Mouse (Mus musculus) embryonic facial prominence, embryonic 13.5 days (tissue): ENCODE results near the gene Calcoco2. TPM values are rescaled to one million over a fixed set of nuclear protein-coding genes. Genes with fewer than 3 reads are reported as not detected.
"Not testable (repeated sequence)": the region's sequence is repeated elsewhere in the genome, so short reads cannot be mapped to it uniquely, and the experiment has no call there.

Experiments used
- ATAC-seq: fragments of 200-750 bp; cut with Nextera tagmentation; 2 replicates; pipeline ENCODE4 v1.8.0; 2017; ENCODE audit warnings: low read depth; ENCODE audit not compliant: insufficient number of reproducible peaks, insufficient read depth, low FRiP score, low TSS enrichment
- H3K27ac ChIP-seq: fragments of 300-500 bp; sonication (generic); 2 replicates; pipeline ENCODE4 v1.5.1; 2015; ENCODE audit warnings: moderate library complexity, mild to moderate bottlenecking, inconsistent platforms
- H3K27me3 ChIP-seq: fragments of 300-500 bp; sonication (generic); 2 replicates; pipeline ENCODE4 v1.6.1; 2015; ENCODE audit warnings: mild to moderate bottlenecking, inconsistent platforms
- H3K36me3 ChIP-seq: fragments of 300-500 bp; sonication (generic); 2 replicates; pipeline ENCODE4 v1.6.1; 2015; ENCODE audit warnings: mild to moderate bottlenecking, inconsistent platforms
- H3K4me1 ChIP-seq: fragments of 300-500 bp; sonication (generic); 2 replicates; pipeline ENCODE4 v1.6.1; 2015; ENCODE audit warnings: inconsistent platforms
- H3K4me2 ChIP-seq: fragments of 300-500 bp; sonication (generic); 2 replicates; pipeline ENCODE4 v1.6.1; 2015; ENCODE audit warnings: moderate library complexity, mild to moderate bottlenecking, inconsistent platforms
- H3K4me3 ChIP-seq: fragments of 300-500 bp; sonication (generic); 2 replicates; pipeline ENCODE4 v1.5.1; 2015; ENCODE audit warnings: mild to moderate bottlenecking, inconsistent platforms
- H3K9ac ChIP-seq: fragments of 300-500 bp; sonication (generic); 2 replicates; pipeline ENCODE4 v1.6.1; 2015; ENCODE audit warnings: mild to moderate bottlenecking, inconsistent platforms
- H3K9me3 ChIP-seq: fragments of 300-500 bp; sonication (generic); 2 replicates; pipeline ENCODE4 v1.6.1; 2016; ENCODE audit warnings: inconsistent platforms
- WGBS: fragments of 180-500 bp; shearing (Covaris S2); methylation state at CpG from one replicate; pipeline ENCODE4 v1.1.7; 2015; ENCODE audit warnings: mixed read lengths; 5-methylcytosine and 5-hydroxymethylcytosine counted together
- polyA plus RNA-seq: library from polyadenylated mRNA; unstranded; fragments of >200 nt; fragmentation: Nextera tagmentation; extraction: Ambion mirVana; gene quantifications from 2 replicates; pipeline ENCODE4 v1.2.1, GENCODE M21; 2015

The Calcoco2 gene
- not detected in 2 replicates for polyA plus RNA-seq

- no peak within 1 kb of the TSS for H3K9ac ChIP-seq
- H3K36me3 ChIP-seq, result no peaks in the 10 kb centered on the region
- no peaks in the 10 kb centered on the region for H3K9me3 ChIP-seq
- H3K4me3 ChIP-seq, result no peak within 1 kb of the TSS
- H3K27me3 ChIP-seq, result no peaks in the 10 kb centered on the region
- no peak within 1 kb of the TSS for H3K27ac ChIP-seq
- ATAC-seq, result no peak
- H3K4me2 ChIP-seq, result no peak within 1 kb of the TSS
- WGBS, result 37% methylated on average over 14 of the region's 14 CpGs
- 0 out of 2 replicates have a peak, but pooled peaks cover 3% of the 10 kb centered on the region for H3K4me1 ChIP-seq
Observed at GRCm38 (mm10) chr11:96111751-96112150, at the start of gene Calcoco2. Gene Calcoco2 (minus strand): TSS chr11:96111964.

GRCm38 (mm10) chr11:96147471-96147870, 35.7 kb upstream of the Calcoco2 start:
- Histone ChIP-seq H3K4me3 (no peak overlapping the region), H3K27ac (no peak overlapping the region), H3K27me3 (peaks cover 79% of the 10 kb centered on the region), H3K4me2 (no peak overlapping the region), H3K4me1 (no peaks in the 10 kb centered on the region), H3K36me3 (no peaks in the 10 kb centered on the region), H3K9ac (no peak overlapping the region), H3K9me3 (no peaks in the 10 kb centered on the region)
- no peak for ATAC-seq
- WGBS, result 80% methylated on average over 6 of the region's 6 CpGs

GRCm38 (mm10) chr11:96145622-96146270, 34.0 kb upstream of the Calcoco2 start:
- WGBS, result 2% methylated on average over 15 of the region's 15 CpGs
- H3K27ac ChIP-seq, result no peak overlapping the region
- peak overlapping the region; percentile 19 for H3K4me3 ChIP-seq
- H3K4me1 ChIP-seq, result no peaks in the 10 kb centered on the region
- peak overlapping the region; percentile 44 for H3K9ac ChIP-seq
- no peaks in the 10 kb centered on the region for H3K36me3 ChIP-seq
- H3K27me3 ChIP-seq, result peaks cover 63% of the 10 kb centered on the region
- H3K9me3 ChIP-seq, result no peaks in the 10 kb centered on the region
- no peak for ATAC-seq
- peak overlapping the region; percentile 43 for H3K4me2 ChIP-seq

- 56% methylated on average over 4 of the region's 4 CpGs for WGBS
- Histone ChIP-seq H3K36me3 (no peaks in the 10 kb centered on the region), H3K27me3 (peaks cover 53% of the 10 kb centered on the region), H3K9me3 (no peaks in the 10 kb centered on the region), H3K4me1 (no peaks in the 10 kb centered on the region), H3K4me3 (no peak overlapping the region), H3K9ac (no peak overlapping the region), H3K27ac (no peak overlapping the region), H3K4me2 (no peak overlapping the region)
- ATAC-seq, result no peak
Observed at GRCm38 (mm10) chr11:96143766-96144165, 32.0 kb upstream of the Calcoco2 start.

GRCm38 (mm10) chr11:96140726-96141175, 29.0 kb upstream of the Calcoco2 start:
- H3K27me3 ChIP-seq, result peaks cover 32% of the 10 kb centered on the region
- WGBS, result 25% methylated on average over 4 of the region's 4 CpGs
- H3K4me2 ChIP-seq, result no peak overlapping the region
- no peaks in the 10 kb centered on the region for H3K9me3 ChIP-seq
- H3K27ac ChIP-seq, result no peak overlapping the region
- H3K4me1 ChIP-seq, result no peaks in the 10 kb centered on the region
- no peaks in the 10 kb centered on the region for H3K36me3 ChIP-seq
- no peak overlapping the region for H3K9ac ChIP-seq
- no peak for ATAC-seq
- H3K4me3 ChIP-seq, result no peak overlapping the region

GRCm38 (mm10) chr11:96135847-96136246, 24.1 kb upstream of the Calcoco2 start:
- H3K27ac ChIP-seq, result no peak overlapping the region
- peaks cover 41% of the 10 kb centered on the region for H3K27me3 ChIP-seq
- H3K4me1 ChIP-seq, result peaks cover 7% of the 10 kb centered on the region
- H3K4me2 ChIP-seq, result no peak overlapping the region
- H3K36me3 ChIP-seq, result no peaks in the 10 kb centered on the region
- no peaks in the 10 kb centered on the region for H3K9me3 ChIP-seq
- ATAC-seq, result no peak
- H3K4me3 ChIP-seq, result no peak overlapping the region
- no peak overlapping the region for H3K9ac ChIP-seq
- 80% methylated on average over 8 of the region's 8 CpGs for WGBS

GRCm38 (mm10) chr11:96133239-96133865, 21.6 kb upstream of the Calcoco2 start, which contains the start of gene Ttll6:
Gene Ttll6 (plus strand): TSS chr11:96133786.
- peaks cover 7% of the 10 kb centered on the region for H3K4me1 ChIP-seq
- H3K36me3 ChIP-seq, result no peaks in the 10 kb centered on the region
- H3K9me3 ChIP-seq, result no peaks in the 10 kb centered on the region
- no peak for ATAC-seq
- peaks cover 35% of the 10 kb centered on the region for H3K27me3 ChIP-seq
- WGBS, result 20% methylated on average over 16 of the region's 16 CpGs
- H3K4me2 ChIP-seq, result peak within 1 kb of the TSS; percentile 53
- peak within 1 kb of the TSS; percentile 16; the same call in 1 of the 2 replicates for H3K4me3 ChIP-seq
- H3K9ac ChIP-seq, result 0 out of 2 replicates have a peak within 1 kb of the TSS, but pooled peaks have one; percentile 40
- H3K27ac ChIP-seq, result no peak within 1 kb of the TSS

- no peak overlapping the region for H3K4me3 ChIP-seq
- H3K4me1 ChIP-seq, result peaks cover 7% of the 10 kb centered on the region
- H3K27me3 ChIP-seq, result peaks cover 35% of the 10 kb centered on the region
- H3K36me3 ChIP-seq, result no peaks in the 10 kb centered on the region
- no peak for ATAC-seq
- H3K27ac ChIP-seq, result no peak overlapping the region
- 48% methylated on average over 10 of the region's 10 CpGs for WGBS
- no peaks in the 10 kb centered on the region for H3K9me3 ChIP-seq
- no peak overlapping the region; the same call in 1 of the 2 replicates for H3K9ac ChIP-seq
- H3K4me2 ChIP-seq, result no peak overlapping the region
Observed at GRCm38 (mm10) chr11:96130606-96131005, 18.8 kb upstream of the Calcoco2 start.

- no peaks in the 10 kb centered on the region for H3K36me3 ChIP-seq
- H3K4me1 ChIP-seq, result peaks cover 9% of the 10 kb centered on the region
- ATAC-seq, result no peak
- H3K4me3 ChIP-seq, result peak overlapping the region; percentile 47
- peak overlapping the region; percentile 83 for H3K4me2 ChIP-seq
- H3K9me3 ChIP-seq, result no peaks in the 10 kb centered on the region
- no peak overlapping the region for H3K27ac ChIP-seq
- peaks cover 61% of the 10 kb centered on the region for H3K27me3 ChIP-seq
- H3K9ac ChIP-seq, result peak overlapping the region; percentile 58
- 2% methylated on average over 45 of the region's 45 CpGs for WGBS
Observed at GRCm38 (mm10) chr11:96124052-96124914, 12.5 kb upstream of the Calcoco2 start.

- not testable (repeated sequence) for ATAC-seq, H3K4me2 ChIP-seq, H3K9me3 ChIP-seq, H3K36me3 ChIP-seq, H3K4me3 ChIP-seq, H3K9ac ChIP-seq, H3K4me1 ChIP-seq, H3K27ac ChIP-seq
- peaks cover 61% of the 10 kb centered on the region for H3K27me3 ChIP-seq
- WGBS, result 73% methylated on average over 4 of the region's 4 CpGs
Observed at GRCm38 (mm10) chr11:96122806-96123205, 11.0 kb upstream of the Calcoco2 start.

GRCm38 (mm10) chr11:96119401-96119800, 7.6 kb upstream of the Calcoco2 start:
- WGBS, result 71% methylated on average over 3 of the region's 3 CpGs
- no peak for ATAC-seq
- no peak overlapping the region for H3K9ac ChIP-seq
- H3K4me3 ChIP-seq, result no peak overlapping the region
- H3K27ac ChIP-seq, result no peak overlapping the region
- peaks cover 5% of the 10 kb centered on the region for H3K4me1 ChIP-seq
- H3K9me3 ChIP-seq, result no peaks in the 10 kb centered on the region
- peaks cover 39% of the 10 kb centered on the region for H3K27me3 ChIP-seq
- H3K36me3 ChIP-seq, result no peaks in the 10 kb centered on the region
- no peak overlapping the region for H3K4me2 ChIP-seq
